Mouse (Mus musculus) left cerebral cortex, postnatal 14 days (tissue): ENCODE measurements around the gene Siglech. TPM values are rescaled to one million over a fixed set of nuclear protein-coding genes. Genes with fewer than 3 reads are reported as not detected.
"Not testable (repeated sequence)": the region's sequence is repeated elsewhere in the genome, so short reads cannot be mapped to it uniquely, and the experiment has no call there.

Source experiments
- DNase-seq, 2 experiments: peaks; one replicate each; pipeline ENCODE4 v3.0.0; 2021 to 2022; ENCODE audit warnings: low spot score in 2 of 2, mixed read lengths in 1 of 2
- intact Hi-C: fragments of 180-260 bp; cut with DNase I; formaldehyde crosslinking; loops from one replicate; pipeline ENCODE4 v1.15.1; 2025
- long read RNA-seq, 2 experiments: library from polyadenylated mRNA; stranded (forward); transcript quantifications; one replicate each; pipeline ENCODE4 v2.0.0; 2021
- total RNA-seq, 2 experiments: library from RNA; stranded (reverse); gene quantifications; 2 replicates each; pipeline ENCODE4 v1.2.3; 2021

The Siglech gene
- 10 to 100 TPM; 11.2 to 13.9 TPM for total RNA-seq
- long read RNA-seq, experiment 1, partial matches to known transcripts, result 0 of 8 reads
- long read RNA-seq, experiment 1, other reads (novel, unspliced or antisense), result 2 of 8 reads
- long read RNA-seq, experiment 2, partial matches to known transcripts, result 0 of 1 reads
- long read RNA-seq, experiment 2, other reads (novel, unspliced or antisense), result 1 of 1 reads

- intact Hi-C loops, result no loop called here
- peak in 1 of 2 experiments; percentile 15 for DNase-seq
Observed at GRCm38 (mm10) chr7:55767926-55768325, at the start of gene Siglech. Siglech (plus strand) TSS chr7:55768178.

GRCm38 (mm10) chr7:55722673-55723072, 45.3 kb upstream of the Siglech start:
- intact Hi-C loops, result no loop called here

GRCm38 (mm10) chr7:55728903-55729302, 39.1 kb upstream of the Siglech start:
- intact Hi-C loops, result no loop called here
- no peak for DNase-seq

More at GRCm38 (mm10) chr7:55722673-55723072, 45.3 kb upstream of the Siglech start:
- DNase-seq, result no peak

- intact Hi-C loops, result no loop called here
Observed at GRCm38 (mm10) chr7:55734483-55734882, 33.5 kb upstream of the Siglech start.

DNA sequence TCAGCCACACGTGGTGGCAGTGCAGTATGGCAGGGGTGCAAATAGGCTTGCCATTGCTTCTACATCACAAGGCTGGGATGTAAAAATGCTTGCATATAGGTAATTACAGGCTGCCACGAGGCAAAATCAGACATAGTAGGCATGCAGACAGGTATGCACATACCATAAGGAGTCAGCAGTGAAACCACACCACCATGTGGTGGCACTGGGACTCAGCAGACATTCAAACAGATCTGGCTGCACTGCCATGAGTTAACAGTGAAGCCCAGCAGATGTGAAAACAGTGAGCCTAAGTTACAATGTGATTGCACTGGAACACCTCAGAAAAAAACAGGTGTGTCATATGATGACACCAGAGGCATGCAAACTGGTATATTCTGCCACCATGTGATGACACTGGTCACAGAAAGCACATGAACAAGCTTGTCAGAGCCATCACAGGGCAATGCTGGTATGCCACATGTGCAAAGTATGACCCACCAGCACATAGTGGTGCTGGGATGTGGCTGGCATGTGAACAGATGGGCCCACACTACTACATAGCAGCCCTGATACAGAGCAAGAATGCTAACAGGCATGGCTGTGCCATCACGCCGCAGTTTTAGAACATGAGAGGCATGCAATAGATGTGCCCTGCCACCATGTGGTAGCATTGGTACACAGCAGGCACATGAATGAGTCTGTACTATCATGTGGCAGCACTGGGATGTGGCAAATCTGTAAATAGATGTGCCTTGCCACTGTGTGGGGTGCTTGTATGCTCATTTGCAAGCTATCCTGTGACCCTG, 30.7 kb upstream of the Siglech start:
- DNase-seq, result peak; percentile 83 to 91
- intact Hi-C loops, result loop anchor here (5.0 kb wide), 1 partner anchor 890 kb away; no protein-coding TSS in a partner anchor

More at GRCm38 (mm10) chr7:55734483-55734882, 33.5 kb upstream of the Siglech start:
- peak in 1 of 2 experiments; percentile 36 for DNase-seq

DNA sequence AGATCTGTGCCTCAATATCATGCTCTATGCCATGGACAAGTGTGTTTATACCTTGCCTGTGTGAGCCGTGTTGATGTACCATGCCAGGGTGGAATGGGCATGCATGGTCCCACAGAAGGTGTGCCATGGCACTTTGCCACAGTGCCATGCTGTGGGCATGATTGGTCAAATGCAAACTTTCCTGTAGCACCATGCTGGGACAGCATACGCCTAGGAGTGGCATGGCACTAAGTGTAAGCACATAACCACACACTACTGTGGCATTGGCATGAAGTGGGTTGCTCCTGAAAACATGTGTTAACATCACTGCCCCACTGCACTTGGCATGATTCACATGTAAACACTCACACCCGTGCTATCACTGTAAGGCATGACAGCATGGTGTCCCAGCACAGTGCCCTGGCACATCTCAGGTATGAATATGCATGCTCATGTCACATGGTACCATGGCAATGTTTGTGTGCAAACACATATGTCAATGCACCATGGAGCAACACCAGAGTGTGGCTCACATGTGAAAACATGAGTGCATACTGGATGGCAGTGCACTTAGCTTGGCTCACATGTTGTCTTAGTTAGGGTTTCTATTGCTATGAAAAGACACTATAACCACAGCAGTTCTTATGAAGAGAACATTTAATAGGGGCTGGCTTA, 24.2 kb upstream of the Siglech start:
- intact Hi-C loops, result no loop called here
- DNase-seq, result no peak

GRCm38 (mm10) chr7:55744566-55745220, 23.3 kb upstream of the Siglech start:
- peak; percentile 69 to 72 for DNase-seq
- intact Hi-C loops, result no loop called here

DNA sequence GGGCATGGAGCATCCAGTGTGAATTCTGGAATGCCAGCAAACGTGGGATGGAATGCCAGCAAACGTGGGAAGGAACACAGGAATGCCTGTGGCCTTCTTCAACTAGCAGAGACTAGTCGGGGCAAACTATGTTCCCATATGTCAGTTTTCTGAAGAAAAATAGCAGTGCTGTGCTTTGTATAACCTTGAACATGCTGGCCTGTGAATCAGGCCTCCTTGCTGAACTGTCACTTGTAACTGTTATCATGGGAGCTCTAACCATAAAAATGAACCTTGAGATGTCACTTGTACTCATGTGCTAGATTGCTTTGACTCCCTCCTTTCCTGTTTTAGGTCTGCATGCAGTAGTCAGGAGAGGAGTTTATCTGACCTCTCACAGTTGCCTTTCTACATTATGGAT, 17.1 kb upstream of the Siglech start:
- DNase-seq, result no peak
- intact Hi-C loops, result no loop called here

DNA sequence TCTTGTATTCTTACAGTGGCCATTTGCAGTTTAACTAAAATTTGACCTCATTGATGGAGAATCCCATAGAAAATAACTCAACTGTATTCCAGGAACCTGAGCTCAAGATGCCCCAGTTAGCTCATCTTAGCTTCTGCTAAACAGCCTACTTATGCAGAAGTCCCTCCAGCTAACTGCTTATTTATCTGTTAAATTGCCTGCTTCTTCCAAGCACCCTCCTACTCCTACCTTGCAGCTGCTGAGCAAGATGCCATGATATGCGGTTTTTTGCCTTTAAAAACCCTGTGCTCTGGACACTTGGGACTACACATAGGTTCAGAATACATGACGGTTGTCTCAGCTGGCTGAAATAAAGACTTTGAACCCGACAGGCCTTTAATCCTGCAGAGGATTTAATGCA, 8.6 kb upstream of the Siglech start:
- intact Hi-C loops, result no loop called here
- no peak for DNase-seq

DNA sequence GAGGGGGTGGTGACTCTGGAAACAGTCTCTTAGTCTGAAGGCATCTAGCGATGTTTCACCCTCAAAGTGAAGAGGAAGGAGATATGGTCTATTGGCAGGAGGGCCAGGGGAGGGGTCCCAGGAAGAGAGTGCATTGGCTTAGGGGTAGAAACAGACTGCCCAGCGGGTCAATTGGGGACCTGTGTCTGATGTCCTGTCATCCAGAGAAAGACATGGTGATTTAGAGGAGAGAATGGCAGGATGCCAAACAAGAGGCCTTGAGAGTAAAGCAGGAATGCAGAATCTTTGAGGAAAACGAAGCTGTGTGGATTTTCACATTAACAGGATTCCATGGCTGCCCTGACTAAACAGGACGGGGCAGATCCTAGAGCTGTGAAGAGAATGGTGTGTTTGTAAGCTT, 12.0 kb downstream of the Siglech start:
- DNase-seq, result no peak
- intact Hi-C loops, result no loop called here

DNA sequence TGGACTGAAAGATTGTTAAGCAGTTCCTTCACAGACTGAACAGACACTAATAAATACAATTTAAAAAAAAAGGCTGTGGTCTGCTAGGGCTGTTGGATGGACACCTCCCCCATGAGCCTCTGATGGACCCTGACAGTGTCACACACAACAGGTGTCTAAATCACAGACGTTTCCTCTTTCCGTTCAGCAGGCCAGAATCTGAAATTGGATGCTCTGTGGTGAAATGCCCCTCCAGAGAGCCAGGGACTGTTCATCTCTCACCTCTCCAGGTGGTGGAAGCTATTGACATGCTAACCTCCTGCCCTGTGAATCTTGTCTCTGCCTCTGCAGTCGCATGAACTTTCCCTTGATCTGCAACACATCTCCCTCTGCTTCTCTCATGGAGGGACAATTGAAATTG, 14.5 kb downstream of the Siglech start:
- no peak for DNase-seq
- intact Hi-C loops, result no loop called here

GRCm38 (mm10) chr7:55784580-55784979, 16.6 kb downstream of the Siglech start:
- intact Hi-C loops, result no loop called here

GRCm38 (mm10) chr7:55790586-55790985, 22.6 kb downstream of the Siglech start:
- DNase-seq, intact Hi-C loops: not testable (repeated sequence)

More at GRCm38 (mm10) chr7:55784580-55784979, 16.6 kb downstream of the Siglech start:
- peak; percentile 24 to 54 for DNase-seq

- intact Hi-C loops, result no loop called here
- DNase-seq, result peak; percentile 16 to 65
Observed at GRCm38 (mm10) chr7:55792280-55792679, 24.3 kb downstream of the Siglech start.

- intact Hi-C loops, result no loop called here
- no peak for DNase-seq
Observed at GRCm38 (mm10) chr7:55793236-55793951, 25.4 kb downstream of the Siglech start.

DNA sequence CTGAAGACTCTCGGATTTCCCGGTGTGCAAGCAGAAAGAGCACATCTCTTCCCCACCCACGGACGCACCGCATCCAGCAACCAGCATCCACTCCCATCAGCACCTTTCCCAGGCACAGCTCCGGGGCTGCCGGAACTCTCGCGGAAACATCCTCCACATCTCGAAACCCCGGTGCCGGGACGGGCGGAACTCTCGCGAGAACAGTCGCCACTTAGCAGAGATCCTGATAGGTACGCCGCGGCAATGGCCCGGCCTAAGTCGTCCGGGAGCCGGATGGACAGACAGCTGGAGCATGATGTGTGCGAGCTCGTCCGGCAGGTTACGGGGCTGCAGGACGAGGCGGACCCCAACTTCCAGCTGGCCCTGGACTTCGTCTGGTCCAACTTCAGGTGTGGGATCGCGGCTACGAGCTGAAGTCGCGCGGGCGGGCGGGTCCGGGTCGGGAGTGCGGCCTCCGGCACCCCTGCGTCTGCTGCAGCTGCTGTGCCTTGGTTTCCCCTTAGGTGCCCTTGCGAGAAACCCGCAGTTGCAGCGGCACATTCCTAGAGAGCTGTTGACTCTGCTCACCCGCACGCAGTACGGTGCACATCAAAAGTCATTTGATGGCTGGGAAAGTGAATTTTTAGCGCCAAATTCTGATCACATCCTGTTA, 26.1 kb downstream of the Siglech start, which contains the start of gene Tubgcp5:
TSS of gene Tubgcp5 (plus strand) at position 203 of the 652 bp plus-strand sequence.
- DNase-seq, result peak; percentile 99
- intact Hi-C loops, result no loop called here

GRCm38 (mm10) chr7:55799981-55800380, 32.0 kb downstream of the Siglech start:
- DNase-seq, result no peak
- intact Hi-C loops, result loop anchor here (10.0 kb wide), 2 partner anchors 105 to 395 kb away; no protein-coding TSS in a partner anchor

GRCm38 (mm10) chr7:55809967-55810366, 42.0 kb downstream of the Siglech start:
- intact Hi-C loops, result loop anchor here (10.0 kb wide), 2 partner anchors 95 to 385 kb away; no protein-coding TSS in a partner anchor

More at GRCm38 (mm10) chr7:55809967-55810366, 42.0 kb downstream of the Siglech start:
- no peak for DNase-seq
